Mouse (Mus musculus) stomach, postnatal 0 days (tissue): ENCODE results near the gene Htr3b. TPM values are rescaled to one million over a fixed set of nuclear protein-coding genes. Genes with fewer than 3 reads are reported as not detected.

ENCODE experiments used
- ATAC-seq: fragments of 200-750 bp; cut with Nextera tagmentation; 2 replicates; pipeline ENCODE4 v1.8.0; 2017; ENCODE audit not compliant: low FRiP score, low TSS enrichment
- DNase-seq: peaks from one replicate; pipeline ENCODE4 v3.0.0-alpha.2; 2016; ENCODE audit warnings: low spot score
- H3K27ac ChIP-seq: fragments of 300-500 bp; sonication (generic); replicated peaks from 2 replicates; pipeline ENCODE4 v1.5.1; 2014; ENCODE audit warnings: mild to moderate bottlenecking, control low read depth
- H3K27me3 ChIP-seq: fragments of 300-500 bp; sonication (generic); 2 replicates; pipeline ENCODE4 v1.6.1; 2014; ENCODE audit warnings: low read length; ENCODE audit not compliant: control insufficient read depth, insufficient read depth
- H3K36me3 ChIP-seq: fragments of 300-500 bp; sonication (generic); 2 replicates; pipeline ENCODE4 v1.6.1; 2014; ENCODE audit warnings: low read length, mixed read lengths; ENCODE audit not compliant: control insufficient read depth, insufficient read depth
- H3K4me1 ChIP-seq: fragments of 300-500 bp; sonication (generic); replicated peaks from 2 replicates; pipeline ENCODE4 v1.6.1; 2014; ENCODE audit warnings: antibody characterized with exemption; ENCODE audit not compliant: control insufficient read depth, insufficient read depth
- H3K4me2 ChIP-seq: fragments of 300-500 bp; sonication (generic); replicated peaks from 2 replicates; pipeline ENCODE4 v1.6.1; 2014; ENCODE audit warnings: low read depth, mild to moderate bottlenecking, control low read depth, moderate library complexity
- H3K4me3 ChIP-seq: fragments of 300-500 bp; sonication (generic); 2 replicates; pipeline ENCODE4 v1.5.1; 2014; ENCODE audit warnings: low read depth, low read length, control low read depth
- H3K9ac ChIP-seq: fragments of 300-500 bp; sonication (generic); 2 replicates; pipeline ENCODE4 v1.6.1; 2014; ENCODE audit warnings: mild to moderate bottlenecking, low read length, control low read depth, mixed read lengths
- H3K9me3 ChIP-seq: fragments of 300-500 bp; sonication (generic); 2 replicates; pipeline ENCODE4 v1.6.1; 2016; ENCODE audit warnings: low read length; ENCODE audit not compliant: control insufficient read depth
- CTCF ChIP-seq: IDR thresholded peaks from 2 replicates; pipeline ENCODE4 v1.5.1; 2016; ENCODE audit warnings: antibody characterized with exemption, low read depth, mild to moderate bottlenecking, moderate library complexity
- EP300 ChIP-seq: optimal IDR thresholded peaks from 2 replicates; pipeline ENCODE3; 2016; ENCODE audit warnings: antibody characterized with exemption
- WGBS: fragments of 180-500 bp; shearing (Covaris S2); extraction: QIAGEN DNeasy Blood & Tissue Kit; methylation state at CpG from one replicate; pipeline ENCODE4 v1.1.7; 2014; 5-methylcytosine and 5-hydroxymethylcytosine counted together
- polyA plus RNA-seq: library from polyadenylated mRNA; unstranded; fragments of >200 nt; fragmentation: Nextera tagmentation; extraction: Ambion mirVana; gene quantifications from 2 replicates; pipeline ENCODE4 v1.2.1, GENCODE M21; 2015

Htr3b gene
- polyA plus RNA-seq, 1 experiment from 2014 or later = 0.21 TPM

- 46% methylated on average over 12 of the region's 12 CpGs for WGBS
- no peaks in the 10 kb centered on the region for H3K27me3 ChIP-seq
- no peak for ATAC-seq
- H3K4me2 ChIP-seq = no peak overlapping the region
- no peak overlapping the region for H3K27ac ChIP-seq
- TF ChIP-seq CTCF = no peak
- TF ChIP-seq EP300 = no peak
- H3K4me1 ChIP-seq = no peaks in the 10 kb centered on the region
- DNase-seq = no peak
- H3K9me3 ChIP-seq = no peaks in the 10 kb centered on the region
- no peak overlapping the region for H3K9ac ChIP-seq
- H3K4me3 ChIP-seq = no peak overlapping the region
- H3K36me3 ChIP-seq = no peaks in the 10 kb centered on the region
These were observed 3.5 kb downstream of the Htr3b start for GRCm38 (mm10) chr9:48961314-48961713.

- H3K27me3 ChIP-seq = no peaks in the 10 kb centered on the region
- no peak overlapping the region for H3K9ac ChIP-seq
- 81% methylated on average over 4 of the region's 4 CpGs for WGBS
- H3K4me3 ChIP-seq = no peak overlapping the region
- no peak overlapping the region for H3K27ac ChIP-seq
- no peak overlapping the region for H3K4me2 ChIP-seq
- H3K9me3 ChIP-seq = no peaks in the 10 kb centered on the region
- ATAC-seq (no peak), DNase-seq (no peak)
- no peaks in the 10 kb centered on the region for H3K36me3 ChIP-seq
- H3K4me1 ChIP-seq = no peaks in the 10 kb centered on the region
- TF ChIP-seq CTCF (no peak), EP300 (no peak)
These were observed 17.2 kb downstream of the Htr3b start for GRCm38 (mm10) chr9:48947565-48947964.

DNA sequence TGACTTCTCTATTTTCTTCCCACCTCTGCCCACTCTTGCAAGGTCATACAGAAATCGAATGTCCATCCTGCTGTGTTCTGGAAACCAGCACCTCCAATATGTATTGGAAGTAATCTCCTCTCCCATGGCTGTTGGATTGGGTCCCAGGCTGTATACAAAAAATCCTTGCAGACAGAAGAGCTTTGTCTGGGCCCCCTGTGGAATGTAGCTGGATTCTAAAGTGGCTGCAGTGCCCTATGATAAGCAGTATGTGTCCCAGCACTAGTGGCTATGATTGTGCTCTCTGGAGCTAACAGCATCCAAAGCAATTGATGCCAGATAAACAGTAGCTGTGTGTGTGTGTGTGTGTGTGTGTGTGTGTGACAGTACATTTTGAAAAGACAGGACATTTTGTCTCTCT lies 22.4 kb downstream of the Htr3b start:
- DNase-seq (no peak), ATAC-seq (no peak)
- Histone ChIP-seq H3K27me3 (no peaks in the 10 kb centered on the region), H3K27ac (no peak overlapping the region), H3K36me3 (no peaks in the 10 kb centered on the region), H3K4me3 (no peak overlapping the region), H3K4me1 (no peaks in the 10 kb centered on the region), H3K9ac (no peak overlapping the region), H3K9me3 (no peaks in the 10 kb centered on the region), H3K4me2 (no peak overlapping the region)
- TF ChIP-seq EP300 (no peak), CTCF (no peak)
- 79% methylated on average over 1 of the region's 1 CpGs for WGBS

DNA sequence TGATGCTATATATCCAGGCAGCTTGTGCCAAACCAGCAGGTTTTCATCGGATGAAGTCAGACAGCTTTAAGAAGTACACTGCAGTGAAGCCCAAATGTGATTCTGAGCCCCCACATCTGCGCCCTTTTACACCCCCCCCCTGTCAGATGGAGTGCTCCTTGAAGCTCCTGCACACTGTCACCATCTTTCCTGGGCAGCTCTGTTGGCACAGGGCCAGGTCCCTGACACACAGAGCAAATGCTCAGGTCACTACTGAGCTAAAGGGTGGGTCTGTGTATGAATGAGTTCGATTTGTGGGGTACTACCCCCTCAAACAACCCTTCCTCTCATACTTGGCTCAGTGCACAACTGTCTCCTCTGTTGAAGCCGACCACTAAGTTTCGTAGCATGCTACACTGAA lies 35.4 kb downstream of the Htr3b start:
- Histone ChIP-seq H3K36me3 (no peaks in the 10 kb centered on the region), H3K4me1 (no peaks in the 10 kb centered on the region), H3K27me3 (no peaks in the 10 kb centered on the region), H3K9me3 (no peaks in the 10 kb centered on the region), H3K27ac (no peak overlapping the region), H3K9ac (no peak overlapping the region), H3K4me3 (no peak overlapping the region), H3K4me2 (no peak overlapping the region)
- DNase-seq = no peak
- TF ChIP-seq CTCF (no peak), EP300 (no peak)
- ATAC-seq = no peak
- 54% methylated on average over 5 of the region's 5 CpGs for WGBS

DNA sequence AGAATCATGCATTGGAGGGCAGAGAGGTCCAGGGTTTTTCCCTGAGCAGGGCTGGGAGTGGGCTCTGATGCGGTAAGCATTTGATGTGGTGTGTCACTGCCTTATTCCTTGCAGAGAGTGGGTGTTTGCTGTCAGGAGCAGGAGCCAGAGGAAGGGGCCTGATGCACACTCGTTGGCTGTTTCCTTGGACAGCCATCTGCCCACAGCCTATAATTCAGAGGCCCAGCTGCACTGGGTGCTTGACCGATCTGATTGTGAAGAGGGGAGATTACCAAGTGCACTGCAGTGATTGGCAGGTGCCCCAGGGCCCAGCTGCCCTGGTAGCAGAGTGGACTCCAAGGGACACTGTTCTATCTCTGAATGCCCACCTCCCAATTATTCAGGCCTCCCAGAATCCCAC lies 36.0 kb downstream of the Htr3b start:
- TF ChIP-seq EP300 (no peak), CTCF (no peak)
- ATAC-seq = no peak

GRCm38 (mm10) chr9:48916011-48916788 lies 48.6 kb downstream of the Htr3b start:
- Histone ChIP-seq H3K9ac (no peak overlapping the region), H3K36me3 (no peaks in the 10 kb centered on the region), H3K4me2 (no peak overlapping the region), H3K27me3 (no peaks in the 10 kb centered on the region), H3K9me3 (no peaks in the 10 kb centered on the region), H3K4me3 (no peak overlapping the region), H3K27ac (no peak overlapping the region), H3K4me1 (no peaks in the 10 kb centered on the region)
- WGBS = 59% methylated on average over 18 of the region's 18 CpGs
- ATAC-seq (no peak), DNase-seq (no peak)
- TF ChIP-seq CTCF (no peak), EP300 (no peak)

More for the DNA sequence above, 36.0 kb downstream of the Htr3b start:
- DNase-seq = no peak
- Histone ChIP-seq H3K4me3 (no peak overlapping the region), H3K4me1 (no peaks in the 10 kb centered on the region), H3K36me3 (no peaks in the 10 kb centered on the region), H3K9ac (no peak overlapping the region), H3K27ac (no peak overlapping the region), H3K4me2 (no peak overlapping the region), H3K9me3 (no peaks in the 10 kb centered on the region), H3K27me3 (no peaks in the 10 kb centered on the region)
- WGBS = 60% methylated on average over 3 of the region's 3 CpGs
